Mouse (Mus musculus) CD8-positive naive resting alpha-beta T cell, adult 2 months (primary cell): ENCODE results near the gene Lipo3.
"Not testable (repeated sequence)": the region's sequence is repeated elsewhere in the genome, so short reads cannot be mapped to it uniquely, and the experiment has no call there.

Experiments used
- DNase-seq, 2 experiments: peaks; one replicate each; pipeline ENCODE4 v3.0.0; 2022; ENCODE audit warnings: low read depth in 2 of 2, low spot score in 2 of 2

The Lipo3 gene

GRCm38 (mm10) chr19:33761287-33762086, at the start of gene Lipo3:
Gene Lipo3, minus strand, starts transcription at chr19:33761951.
- peak in 1 of 2 experiments; percentile 0 for DNase-seq

GRCm38 (mm10) chr19:33787359-33787758, 25.6 kb upstream of the Lipo3 start, which contains the start of gene Lipo1:
Gene Lipo1, minus strand, starts transcription at chr19:33787459.
- DNase-seq, result not testable (repeated sequence)

GRCm38 (mm10) chr19:33786576-33787277, 25.0 kb upstream of the Lipo3 start:
- DNase-seq, result no peak

GRCm38 (mm10) chr19:33751259-33751658, 10.5 kb downstream of the Lipo3 start, which contains the start of gene Lipo2:
Gene Lipo2, minus strand, starts transcription at chr19:33751359.
- DNase-seq, result not testable (repeated sequence)

GRCm38 (mm10) chr19:33625152-33625551, 136.6 kb downstream of the Lipo3 start, which contains the start of gene Gm8978:
Gene Gm8978, minus strand, starts transcription at chr19:33625252.
- DNase-seq, result not testable (repeated sequence)

- peak; percentile 19 to 42 for DNase-seq
These were observed 172.0 kb downstream of the Lipo3 start for GRCm38 (mm10) chr19:33589626-33590302.

GRCm38 (mm10) chr19:33568551-33568950, 193.2 kb downstream of the Lipo3 start:
- DNase-seq, result not testable (repeated sequence)

GRCm38 (mm10) chr19:33517680-33518079, 244.1 kb downstream of the Lipo3 start, which contains the start of gene Lipo4:
Gene Lipo4, minus strand, starts transcription at chr19:33517780.
- DNase-seq, result no peak
